Mouse (Mus musculus): ENCODE data around the gene Mettl16.

Mettl16 gene

GRCm38 (mm10) chr11:74770595-74771207 is at the start of gene Mettl16:
TSS of gene Mettl16 (plus strand) at chr11:74770830.
- peak; percentile 96 for DNase-seq (ENCODE audit: low read depth, low spot score)

- DNase-seq (ENCODE audit: low read depth, low spot score), result no peak
These were observed 49.5 kb upstream of the Mettl16 start for GRCm38 (mm10) chr11:74721141-74721540.

- no peak for DNase-seq (ENCODE audit: low read depth, low spot score)
These were observed 48.7 kb upstream of the Mettl16 start for GRCm38 (mm10) chr11:74721971-74722370.

GRCm38 (mm10) chr11:74723357-74724234 is 47.0 kb upstream of the Mettl16 start:
- peak; percentile 94 for DNase-seq (ENCODE audit: low read depth, low spot score)

GRCm38 (mm10) chr11:74724235-74724791 is 46.3 kb upstream of the Mettl16 start, which contains the start of gene Pafah1b1:
TSS of gene Pafah1b1 (minus strand) at chr11:74724670.
- peak; percentile 97 for DNase-seq (ENCODE audit: low read depth, low spot score)

GRCm38 (mm10) chr11:74725181-74725580 is 45.4 kb upstream of the Mettl16 start:
- DNase-seq (ENCODE audit: low read depth, low spot score), result no peak

- no peak for DNase-seq (ENCODE audit: low read depth, low spot score)
These were observed 35.7 kb upstream of the Mettl16 start for GRCm38 (mm10) chr11:74734917-74735316.

- DNase-seq (ENCODE audit: low read depth, low spot score), result no peak
These were observed 32.8 kb upstream of the Mettl16 start for GRCm38 (mm10) chr11:74737861-74738260.

GRCm38 (mm10) chr11:74748022-74748421 is 22.6 kb upstream of the Mettl16 start:
- no peak for DNase-seq (ENCODE audit: low read depth, low spot score)

- DNase-seq (ENCODE audit: low read depth, low spot score), result no peak
These were observed 21.4 kb upstream of the Mettl16 start for GRCm38 (mm10) chr11:74749241-74749640.

GRCm38 (mm10) chr11:74750662-74751351 is 19.8 kb upstream of the Mettl16 start:
- no peak for DNase-seq (ENCODE audit: low read depth, low spot score)

- DNase-seq (ENCODE audit: low read depth, low spot score), result no peak
These were observed 19.1 kb upstream of the Mettl16 start for GRCm38 (mm10) chr11:74751352-74752066.

- DNase-seq (ENCODE audit: low read depth, low spot score), result no peak
These were observed 14.0 kb upstream of the Mettl16 start for GRCm38 (mm10) chr11:74756631-74757030.

GRCm38 (mm10) chr11:74761011-74761705 is 9.5 kb upstream of the Mettl16 start:
- DNase-seq (ENCODE audit: low read depth, low spot score), result no peak

GRCm38 (mm10) chr11:74763960-74764625 is 6.5 kb upstream of the Mettl16 start:
- DNase-seq (ENCODE audit: low read depth, low spot score), result no peak

GRCm38 (mm10) chr11:74767469-74767868 is 3.2 kb upstream of the Mettl16 start:
- no peak for DNase-seq (ENCODE audit: low read depth, low spot score)

- peak; percentile 60 for DNase-seq (ENCODE audit: low read depth, low spot score)
These were observed 2.6 kb upstream of the Mettl16 start for GRCm38 (mm10) chr11:74768045-74768444.

- no peak for DNase-seq (ENCODE audit: low read depth, low spot score)
These were observed 593 bp upstream of the Mettl16 start for GRCm38 (mm10) chr11:74770037-74770436.

GRCm38 (mm10) chr11:74771234-74771633 is 604 bp downstream of the Mettl16 start:
- DNase-seq (ENCODE audit: low read depth, low spot score), result no peak

GRCm38 (mm10) chr11:74771650-74772049 is 1.0 kb downstream of the Mettl16 start:
- no peak for DNase-seq (ENCODE audit: low read depth, low spot score)

Data from CD4-positive helper T cell, adult 2 months (primary cell).